Mouse (Mus musculus): Measurements from ENCODE around the gene Nlgn1. TPM values are rescaled to one million over a fixed set of nuclear protein-coding genes. Genes with fewer than 3 reads are reported as not detected.

The Nlgn1 gene
- 1.9 and 2.4 TPM in 2 replicates for polyA plus RNA-seq (2016; fragmentation: Nextera tagmentation; extraction: Ambion mirVana)

GRCm38 (mm10) chr3:26332400-26333238 is at the start of gene Nlgn1:
Nlgn1 (minus strand) TSS chr3:26332460.
- peaks cover 70% of the 10 kb centered on the region for H3K27me3 ChIP-seq (ENCODE audit: low read depth, poor library complexity, severe bottlenecking)
- H3K9me3 ChIP-seq (replicated peaks), result no peaks in the 10 kb centered on the region
- H3K4me3 ChIP-seq, result peak within 1 kb of the TSS; percentile 78
- peak within 1 kb of the TSS; percentile 88 for H3K27ac ChIP-seq (replicated peaks)
- no peaks in the 10 kb centered on the region for H3K36me3 ChIP-seq
- peak; percentile 16 for DNase-seq (ENCODE audit: low spot score)
- H3K4me1 ChIP-seq, result peaks cover 23% of the 10 kb centered on the region
- 3% methylated on average over 14 of the region's 14 CpGs for WGBS

GRCm38 (mm10) chr3:26378272-26378671 is 46.0 kb upstream of the Nlgn1 start:
- Histone ChIP-seq H3K27me3 (ENCODE audit: low read depth, poor library complexity, severe bottlenecking) (no peaks in the 10 kb centered on the region), H3K9me3 (replicated peaks) (no peaks in the 10 kb centered on the region), H3K4me1 (no peaks in the 10 kb centered on the region), H3K36me3 (no peaks in the 10 kb centered on the region), H3K27ac (replicated peaks) (no peak overlapping the region), H3K4me3 (no peak overlapping the region)
- WGBS, result 84% methylated on average over 2 of the region's 2 CpGs
- no peak for DNase-seq (ENCODE audit: low spot score)

GRCm38 (mm10) chr3:26355082-26355481 is 22.8 kb upstream of the Nlgn1 start:
- no peaks in the 10 kb centered on the region for H3K4me1 ChIP-seq
- 74% methylated on average over 5 of the region's 5 CpGs for WGBS
- DNase-seq (ENCODE audit: low spot score), result no peak

GRCm38 (mm10) chr3:26354483-26355030 is 22.3 kb upstream of the Nlgn1 start:
- no peak for DNase-seq (ENCODE audit: low spot score)
- H3K4me1 ChIP-seq, result no peaks in the 10 kb centered on the region
- no peaks in the 10 kb centered on the region for H3K36me3 ChIP-seq
- H3K27me3 ChIP-seq (ENCODE audit: low read depth, poor library complexity, severe bottlenecking), result no peaks in the 10 kb centered on the region
- no peak overlapping the region for H3K4me3 ChIP-seq
- H3K9me3 ChIP-seq (replicated peaks), result no peaks in the 10 kb centered on the region
- no peak overlapping the region for H3K27ac ChIP-seq (replicated peaks)
- WGBS, result 79% methylated on average over 5 of the region's 5 CpGs

More at GRCm38 (mm10) chr3:26355082-26355481, 22.8 kb upstream of the Nlgn1 start:
- H3K36me3 ChIP-seq, result no peaks in the 10 kb centered on the region
- no peaks in the 10 kb centered on the region for H3K9me3 ChIP-seq (replicated peaks)
- no peaks in the 10 kb centered on the region for H3K27me3 ChIP-seq (ENCODE audit: low read depth, poor library complexity, severe bottlenecking)
- H3K4me3 ChIP-seq, result no peak overlapping the region
- H3K27ac ChIP-seq (replicated peaks), result no peak overlapping the region

GRCm38 (mm10) chr3:26337495-26337894 is 5.2 kb upstream of the Nlgn1 start:
- Histone ChIP-seq H3K27me3 (ENCODE audit: low read depth, poor library complexity, severe bottlenecking) (peaks cover 34% of the 10 kb centered on the region), H3K4me1 (peaks cover 13% of the 10 kb centered on the region), H3K4me3 (no peak overlapping the region), H3K9me3 (replicated peaks) (no peaks in the 10 kb centered on the region), H3K27ac (replicated peaks) (no peak overlapping the region), H3K36me3 (no peaks in the 10 kb centered on the region)
- DNase-seq (ENCODE audit: low spot score), result no peak
- WGBS, result 86% methylated on average over 2 of the region's 2 CpGs

GRCm38 (mm10) chr3:26333239-26333811 is 1.1 kb upstream of the Nlgn1 start:
- Histone ChIP-seq H3K4me1 (peaks cover 23% of the 10 kb centered on the region), H3K27ac (replicated peaks) (peak overlapping the region; percentile 64), H3K4me3 (peak overlapping the region; percentile 78), H3K36me3 (no peaks in the 10 kb centered on the region), H3K27me3 (ENCODE audit: low read depth, poor library complexity, severe bottlenecking) (peaks cover 70% of the 10 kb centered on the region), H3K9me3 (replicated peaks) (no peaks in the 10 kb centered on the region)
- WGBS, result under 1% methylated on average over 41 of the region's 41 CpGs
- DNase-seq (ENCODE audit: low spot score), result peak; percentile 64

GRCm38 (mm10) chr3:26331177-26332061 is 841 bp downstream of the Nlgn1 start:
- Histone ChIP-seq H3K27ac (replicated peaks) (peak overlapping the region; percentile 88), H3K36me3 (no peaks in the 10 kb centered on the region), H3K4me3 (peak overlapping the region; percentile 78), H3K27me3 (ENCODE audit: low read depth, poor library complexity, severe bottlenecking) (peaks cover 70% of the 10 kb centered on the region), H3K9me3 (replicated peaks) (no peaks in the 10 kb centered on the region), H3K4me1 (peaks cover 23% of the 10 kb centered on the region)
- WGBS, result under 1% methylated on average over 60 of the region's 60 CpGs
- peak; percentile 70 for DNase-seq (ENCODE audit: low spot score)

GRCm38 (mm10) chr3:26330863-26331176 is 1.4 kb downstream of the Nlgn1 start:
- no peaks in the 10 kb centered on the region for H3K9me3 ChIP-seq (replicated peaks)
- peak overlapping the region; percentile 78 for H3K4me3 ChIP-seq
- no peaks in the 10 kb centered on the region for H3K36me3 ChIP-seq
- H3K4me1 ChIP-seq, result peaks cover 23% of the 10 kb centered on the region
- peaks cover 68% of the 10 kb centered on the region for H3K27me3 ChIP-seq (ENCODE audit: low read depth, poor library complexity, severe bottlenecking)
- 7% methylated on average over 9 of the region's 9 CpGs for WGBS
- DNase-seq (ENCODE audit: low spot score), result no peak
- peak overlapping the region; percentile 88 for H3K27ac ChIP-seq (replicated peaks)

GRCm38 (mm10) chr3:26330019-26330418 is 2.2 kb downstream of the Nlgn1 start:
- Histone ChIP-seq H3K36me3 (no peaks in the 10 kb centered on the region), H3K4me1 (peaks cover 23% of the 10 kb centered on the region), H3K9me3 (replicated peaks) (no peaks in the 10 kb centered on the region), H3K27me3 (ENCODE audit: low read depth, poor library complexity, severe bottlenecking) (peaks cover 60% of the 10 kb centered on the region), H3K4me3 (peak overlapping the region; percentile 78; the same call in 1 of the 2 replicates), H3K27ac (replicated peaks) (no peak overlapping the region)
- no peak for DNase-seq (ENCODE audit: low spot score)
- 79% methylated on average over 4 of the region's 4 CpGs for WGBS

- Histone ChIP-seq H3K36me3 (no peaks in the 10 kb centered on the region), H3K27ac (replicated peaks) (no peak overlapping the region), H3K4me1 (no peaks in the 10 kb centered on the region), H3K4me3 (no peak overlapping the region), H3K9me3 (replicated peaks) (no peaks in the 10 kb centered on the region), H3K27me3 (ENCODE audit: low read depth, poor library complexity, severe bottlenecking) (peaks cover 5% of the 10 kb centered on the region; the same call in 1 of the 2 replicates)
- 83% methylated on average over 1 of the region's 1 CpGs for WGBS
- no peak for DNase-seq (ENCODE audit: low spot score)
Observed at GRCm38 (mm10) chr3:26324510-26324909, 7.8 kb downstream of the Nlgn1 start.

GRCm38 (mm10) chr3:26317397-26317796 is 14.9 kb downstream of the Nlgn1 start:
- no peaks in the 10 kb centered on the region for H3K36me3 ChIP-seq
- no peak for DNase-seq (ENCODE audit: low spot score)
- H3K4me1 ChIP-seq, result peaks cover 6% of the 10 kb centered on the region
- H3K27me3 ChIP-seq (ENCODE audit: low read depth, poor library complexity, severe bottlenecking), result no peaks in the 10 kb centered on the region
- no peaks in the 10 kb centered on the region for H3K9me3 ChIP-seq (replicated peaks)
- no peak overlapping the region for H3K4me3 ChIP-seq
- WGBS, result 61% methylated on average over 2 of the region's 2 CpGs
- H3K27ac ChIP-seq (replicated peaks), result no peak overlapping the region

GRCm38 (mm10) chr3:26297869-26298268 is 34.4 kb downstream of the Nlgn1 start:
- Histone ChIP-seq H3K27ac (replicated peaks) (no peak overlapping the region), H3K27me3 (ENCODE audit: low read depth, poor library complexity, severe bottlenecking) (no peaks in the 10 kb centered on the region), H3K4me1 (no peaks in the 10 kb centered on the region), H3K36me3 (no peaks in the 10 kb centered on the region), H3K4me3 (no peak overlapping the region), H3K9me3 (replicated peaks) (no peaks in the 10 kb centered on the region)
- 67% methylated on average over 5 of the region's 5 CpGs for WGBS
- no peak for DNase-seq (ENCODE audit: low spot score)
